Mouse (Mus musculus) bone marrow, adult 2 months (tissue): Measurements from ENCODE around the gene Rpl3.

ENCODE experiments used
- CTCF ChIP-seq: fragments of 200-500 bp; IDR thresholded peaks from 2 replicates; pipeline ENCODE4 v1.5.1; 2011; ENCODE audit warnings: low read length, control low read depth; ENCODE audit not compliant: control insufficient read depth, insufficient read depth
- POLR2A ChIP-seq: fragments of 200-500 bp; IDR thresholded peaks from 2 replicates; pipeline ENCODE4 v1.6.1; 2011; ENCODE audit warnings: low read depth, mild to moderate bottlenecking, control low read depth, low read length, borderline replicate concordance; ENCODE audit not compliant: control insufficient read depth

DNA sequence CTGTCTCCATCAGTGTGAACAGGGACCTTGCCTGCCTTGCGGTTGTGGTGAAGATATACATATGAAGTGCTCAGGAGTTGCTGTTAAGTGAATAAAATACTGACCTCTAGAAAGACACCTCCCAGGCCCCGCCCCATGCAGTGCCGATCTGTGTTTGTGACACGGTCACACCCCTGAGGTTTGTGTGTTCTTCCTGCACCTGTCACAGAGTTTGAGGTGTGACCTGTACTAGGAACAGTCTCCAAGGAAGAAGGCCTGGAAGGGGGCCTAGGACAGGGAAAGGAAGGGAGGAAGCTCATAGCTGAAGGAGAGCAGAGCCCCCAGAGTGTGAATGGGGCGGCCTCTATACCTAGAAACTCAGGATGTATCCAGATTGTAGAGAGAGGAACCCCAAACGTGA, 10.8 kb upstream of the Rpl3 start:
- TF ChIP-seq POLR2A (no peak), CTCF (no peak)
